Mouse (Mus musculus): Measurements from ENCODE around the gene Mink1.

- no peak for TF ChIP-seq POLR2A (IDR thresholded peaks at IDR 0.05; ENCODE audit: borderline replicate concordance, extremely low read depth, low read depth, low read length)
- TF ChIP-seq CTCF (IDR thresholded peaks at IDR 0.05; ENCODE audit: insufficient read depth, low read length), result no peak
These were observed 93.1 kb downstream of the Mink1 start for GRCm38 (mm10) chr11:70655571-70656455.

Measured in lung, adult 2 months (tissue).